Mouse (Mus musculus) embryonic facial prominence, embryonic 12.5 days (tissue): ENCODE measurements around the gene P3h2. TPM values are rescaled to one million over a fixed set of nuclear protein-coding genes. Genes with fewer than 3 reads are reported as not detected.

Source experiments
- ATAC-seq: fragments of 200-750 bp; cut with Nextera tagmentation; 2 replicates; pipeline ENCODE4 v1.8.0; 2017; ENCODE audit not compliant: insufficient number of reproducible peaks, insufficient read depth, low FRiP score, low TSS enrichment
- H3K27ac ChIP-seq: fragments of 300-500 bp; sonication (generic); 2 replicates; pipeline ENCODE4 v1.5.1; 2016; ENCODE audit warnings: mild to moderate bottlenecking
- H3K27me3 ChIP-seq: fragments of 300-500 bp; sonication (generic); 2 replicates; pipeline ENCODE4 v1.6.1; 2016; ENCODE audit warnings: mild to moderate bottlenecking, moderate library complexity
- H3K36me3 ChIP-seq: fragments of 300-500 bp; sonication (generic); 2 replicates; pipeline ENCODE4 v1.6.1; 2016; ENCODE audit warnings: mild to moderate bottlenecking
- H3K4me1 ChIP-seq: fragments of 300-500 bp; sonication (generic); 2 replicates; pipeline ENCODE4 v1.6.1; 2016
- H3K4me2 ChIP-seq: fragments of 300-500 bp; sonication (generic); replicated peaks from 2 replicates; pipeline ENCODE4 v1.6.1; 2016; ENCODE audit warnings: mild to moderate bottlenecking, moderate library complexity
- H3K4me3 ChIP-seq: fragments of 300-500 bp; sonication (generic); 2 replicates; pipeline ENCODE4 v1.5.1; 2016; ENCODE audit warnings: mild to moderate bottlenecking
- H3K9ac ChIP-seq: fragments of 300-500 bp; sonication (generic); 2 replicates; pipeline ENCODE4 v1.6.1; 2016; ENCODE audit warnings: mild to moderate bottlenecking, moderate library complexity
- H3K9me3 ChIP-seq: fragments of 300-500 bp; sonication (generic); 2 replicates; pipeline ENCODE4 v1.6.1; 2016; ENCODE audit warnings: mild to moderate bottlenecking, moderate library complexity
- WGBS: fragments of 180-500 bp; shearing (Covaris S2); methylation state at CpG from one replicate; pipeline ENCODE4 v1.1.7; 2016; 5-methylcytosine and 5-hydroxymethylcytosine counted together
- polyA plus RNA-seq: library from polyadenylated mRNA; unstranded; fragments of >200 nt; fragmentation: Nextera tagmentation; extraction: Ambion mirVana; gene quantifications from 2 replicates; pipeline ENCODE4 v1.2.1, GENCODE M21; 2016

The P3h2 gene
- polyA plus RNA-seq = 4.4 and 6.5 TPM in 2 replicates

DNA sequence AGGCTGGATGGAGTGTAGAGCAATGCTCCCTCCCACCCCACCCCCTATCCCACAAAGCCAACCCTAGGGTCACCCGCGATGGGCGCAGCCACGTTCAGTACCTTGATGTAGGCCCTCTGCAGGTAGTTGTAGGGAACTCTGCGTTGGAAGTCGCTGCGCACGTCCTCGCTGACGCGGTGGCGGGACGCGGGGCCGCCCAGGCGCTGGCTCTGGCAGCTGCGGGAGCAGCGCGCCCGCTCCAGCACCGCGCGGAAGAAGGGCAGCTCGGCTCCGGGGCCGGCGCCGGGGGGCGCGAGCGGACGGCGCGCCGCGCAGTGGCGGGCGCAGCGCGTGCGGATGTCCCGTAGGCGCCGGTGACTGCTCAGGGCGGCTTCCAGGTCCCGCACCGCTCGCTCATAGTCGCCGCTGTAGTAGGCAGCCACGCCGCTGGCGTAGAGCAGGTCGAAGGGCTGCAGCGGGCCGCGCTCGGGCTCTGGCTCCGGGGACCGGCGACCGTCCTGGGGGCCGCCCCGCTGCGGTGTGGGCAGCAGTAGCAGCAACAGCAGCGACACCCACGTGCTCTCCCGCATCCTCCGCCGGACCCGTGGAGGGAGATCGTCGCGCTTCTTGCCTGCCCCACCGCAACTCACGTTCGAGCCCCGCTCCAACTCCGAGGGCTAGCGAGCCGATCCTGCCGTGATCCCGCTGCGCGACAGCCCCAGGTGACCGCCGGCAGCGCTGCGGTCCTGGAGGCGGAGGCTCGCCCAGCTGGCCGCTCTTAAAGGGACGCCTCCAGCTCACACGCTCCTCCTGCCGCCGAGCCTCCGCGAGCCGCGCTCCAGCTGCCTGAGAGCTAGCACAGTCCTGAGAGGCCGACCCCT, at the start of gene P3h2:
Gene P3h2 (minus strand): TSS at position 670 of the 860 bp plus-strand sequence.
- H3K4me1 ChIP-seq = peaks cover 20% of the 10 kb centered on the region
- under 1% methylated on average over 88 of the region's 101 CpGs for WGBS
- no peaks in the 10 kb centered on the region for H3K36me3 ChIP-seq
- H3K9me3 ChIP-seq = peaks cover 5% of the 10 kb centered on the region; the same call in 1 of the 2 replicates
- peak within 1 kb of the TSS; percentile 82 for H3K27ac ChIP-seq
- peak within 1 kb of the TSS; percentile 75 for H3K9ac ChIP-seq
- peak within 1 kb of the TSS; percentile 69 for H3K4me3 ChIP-seq
- peak within 1 kb of the TSS; percentile 74 for H3K4me2 ChIP-seq
- peak; percentile 91 for ATAC-seq
- H3K27me3 ChIP-seq = no peaks in the 10 kb centered on the region

DNA sequence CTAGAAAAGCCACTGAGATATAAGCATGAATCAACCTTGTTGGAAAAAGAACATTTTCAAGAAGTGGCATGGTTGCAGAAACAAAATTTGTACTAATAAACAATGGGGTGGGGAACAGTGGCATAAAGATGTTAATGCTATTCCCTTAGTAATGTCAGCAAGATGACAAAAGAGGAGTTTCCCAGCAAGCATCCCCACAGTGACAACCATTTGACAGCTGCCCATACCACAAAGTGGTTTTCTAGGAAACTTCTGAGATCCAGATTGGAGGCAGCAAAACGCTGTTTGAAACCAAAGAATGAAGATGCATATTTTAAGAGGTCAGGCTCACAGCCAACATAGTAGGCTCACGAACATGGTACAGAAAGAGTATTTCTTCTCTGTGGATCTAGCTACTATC, 46.7 kb upstream of the P3h2 start:
- no peak overlapping the region for H3K27ac ChIP-seq
- H3K4me1 ChIP-seq = no peaks in the 10 kb centered on the region
- ATAC-seq = no peak
- WGBS = 91% methylated on average over 2 of the region's 2 CpGs
- no peaks in the 10 kb centered on the region for H3K27me3 ChIP-seq
- H3K9ac ChIP-seq = no peak overlapping the region
- no peaks in the 10 kb centered on the region for H3K9me3 ChIP-seq
- H3K4me2 ChIP-seq = no peak overlapping the region
- no peaks in the 10 kb centered on the region for H3K36me3 ChIP-seq
- no peak overlapping the region for H3K4me3 ChIP-seq

DNA sequence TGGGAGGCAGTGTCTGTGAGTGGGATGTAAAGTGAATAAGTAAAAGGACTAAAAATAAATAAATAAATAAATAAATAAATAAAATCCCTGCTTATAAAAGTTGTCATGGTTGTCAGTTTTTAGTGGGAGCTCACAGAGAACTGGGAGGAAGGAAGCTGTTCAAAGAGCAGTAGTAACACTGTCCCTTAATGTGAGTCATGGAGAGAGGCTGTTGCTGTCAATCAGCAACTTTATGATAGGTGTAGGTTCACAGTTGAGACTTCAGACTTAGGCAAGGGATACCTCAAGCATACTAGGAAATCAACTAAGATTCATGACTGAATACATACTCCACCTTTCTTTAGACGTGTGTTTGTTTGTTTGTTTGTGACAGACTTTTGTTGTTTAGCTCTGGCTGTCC, 45.4 kb upstream of the P3h2 start:
- no peaks in the 10 kb centered on the region for H3K9me3 ChIP-seq
- H3K4me2 ChIP-seq = no peak overlapping the region
- no peak overlapping the region for H3K27ac ChIP-seq
- WGBS = 86% methylated on average over 1 of the region's 1 CpGs
- no peak for ATAC-seq
- no peak overlapping the region for H3K4me3 ChIP-seq
- no peaks in the 10 kb centered on the region for H3K4me1 ChIP-seq
- no peaks in the 10 kb centered on the region for H3K27me3 ChIP-seq
- H3K9ac ChIP-seq = no peak overlapping the region
- no peaks in the 10 kb centered on the region for H3K36me3 ChIP-seq

DNA sequence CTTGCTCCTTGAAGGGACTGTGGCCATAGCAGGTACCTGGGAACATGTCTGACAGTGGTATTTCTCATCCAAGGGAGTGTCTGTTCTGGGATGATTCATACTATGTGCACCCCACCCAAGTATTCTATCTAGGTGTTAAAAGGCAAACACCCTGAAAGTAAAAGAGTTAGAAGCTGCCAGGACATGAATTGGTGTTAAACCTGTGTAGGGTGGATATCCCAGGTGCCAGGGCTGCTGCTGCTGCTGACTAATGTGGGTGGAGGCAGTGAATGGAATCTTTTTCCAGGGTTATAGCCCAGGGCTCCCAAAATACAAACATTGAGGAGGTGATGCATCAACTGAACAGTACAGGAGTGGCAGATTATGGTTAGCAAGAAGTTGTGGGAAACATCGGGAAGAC, 41.3 kb upstream of the P3h2 start:
- no peak overlapping the region for H3K27ac ChIP-seq
- H3K4me3 ChIP-seq = no peak overlapping the region
- no peak for ATAC-seq
- no peaks in the 10 kb centered on the region for H3K27me3 ChIP-seq
- no peaks in the 10 kb centered on the region for H3K4me1 ChIP-seq
- no peaks in the 10 kb centered on the region for H3K9me3 ChIP-seq
- H3K9ac ChIP-seq = no peak overlapping the region
- 93% methylated on average over 1 of the region's 1 CpGs for WGBS
- no peak overlapping the region for H3K4me2 ChIP-seq
- no peaks in the 10 kb centered on the region for H3K36me3 ChIP-seq

- H3K4me2 ChIP-seq = no peak overlapping the region
- ATAC-seq = no peak
- no peaks in the 10 kb centered on the region for H3K4me1 ChIP-seq
- H3K27me3 ChIP-seq = no peaks in the 10 kb centered on the region
- H3K36me3 ChIP-seq = no peaks in the 10 kb centered on the region
- H3K9me3 ChIP-seq = no peaks in the 10 kb centered on the region
- no peak overlapping the region for H3K27ac ChIP-seq
- no peak overlapping the region for H3K4me3 ChIP-seq
- H3K9ac ChIP-seq = no peak overlapping the region
- WGBS = 40% methylated on average over 1 of the region's 1 CpGs
These were observed 25.5 kb upstream of the P3h2 start for GRCm38 (mm10) chr16:26131126-26131525.

DNA sequence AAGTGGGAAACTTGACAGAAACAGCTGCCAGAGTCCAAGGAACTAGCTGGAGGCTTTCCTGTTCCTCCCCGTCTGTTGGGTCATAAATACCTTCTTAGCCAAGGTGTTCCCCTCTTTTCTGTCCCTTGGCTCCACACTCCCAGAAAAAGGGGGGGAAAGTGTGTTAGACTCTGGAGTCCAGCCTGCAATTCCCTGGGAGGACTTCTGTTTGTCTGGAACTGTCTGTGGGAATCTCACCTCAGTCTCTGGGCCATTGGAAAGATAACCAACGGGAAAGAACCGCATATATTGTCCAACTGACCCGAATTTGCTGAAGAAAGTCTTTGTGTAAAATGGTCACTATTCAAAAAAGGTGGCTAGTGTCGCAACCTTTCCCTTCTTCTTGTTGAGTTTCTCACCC, 1.0 kb upstream of the P3h2 start:
- no peak overlapping the region for H3K9ac ChIP-seq
- H3K9me3 ChIP-seq = peaks cover 5% of the 10 kb centered on the region; the same call in 1 of the 2 replicates
- H3K36me3 ChIP-seq = no peaks in the 10 kb centered on the region
- H3K27me3 ChIP-seq = no peaks in the 10 kb centered on the region
- H3K4me3 ChIP-seq = no peak overlapping the region
- H3K4me1 ChIP-seq = peaks cover 20% of the 10 kb centered on the region
- no peak overlapping the region for H3K4me2 ChIP-seq
- peak overlapping the region; percentile 82; the same call in 1 of the 2 replicates for H3K27ac ChIP-seq
- no peak for ATAC-seq
- WGBS = 72% methylated on average over 5 of the region's 5 CpGs

- Histone ChIP-seq H3K36me3 (no peaks in the 10 kb centered on the region), H3K9ac (peak overlapping the region; percentile 75; the same call in 1 of the 2 replicates), H3K9me3 (peaks cover 5% of the 10 kb centered on the region; the same call in 1 of the 2 replicates), H3K4me2 (peak overlapping the region; percentile 74), H3K27ac (peak overlapping the region; percentile 82), H3K4me1 (peaks cover 20% of the 10 kb centered on the region), H3K4me3 (peak overlapping the region; percentile 69), H3K27me3 (no peaks in the 10 kb centered on the region)
- WGBS = 4% methylated on average over 5 of the region's 5 CpGs
- ATAC-seq = peak; percentile 66
These were observed 545 bp upstream of the P3h2 start for GRCm38 (mm10) chr16:26106041-26106617.

GRCm38 (mm10) chr16:26104274-26104673, 1.3 kb downstream of the P3h2 start:
- Histone ChIP-seq H3K4me2 (peak overlapping the region; percentile 74), H3K9me3 (peaks cover 5% of the 10 kb centered on the region; the same call in 1 of the 2 replicates), H3K9ac (peak overlapping the region; percentile 75), H3K27ac (peak overlapping the region; percentile 82; the same call in 1 of the 2 replicates), H3K36me3 (no peaks in the 10 kb centered on the region), H3K4me3 (peak overlapping the region; percentile 69), H3K27me3 (no peaks in the 10 kb centered on the region), H3K4me1 (peaks cover 25% of the 10 kb centered on the region)
- 34% methylated on average over 4 of the region's 4 CpGs for WGBS
- no peak for ATAC-seq

DNA sequence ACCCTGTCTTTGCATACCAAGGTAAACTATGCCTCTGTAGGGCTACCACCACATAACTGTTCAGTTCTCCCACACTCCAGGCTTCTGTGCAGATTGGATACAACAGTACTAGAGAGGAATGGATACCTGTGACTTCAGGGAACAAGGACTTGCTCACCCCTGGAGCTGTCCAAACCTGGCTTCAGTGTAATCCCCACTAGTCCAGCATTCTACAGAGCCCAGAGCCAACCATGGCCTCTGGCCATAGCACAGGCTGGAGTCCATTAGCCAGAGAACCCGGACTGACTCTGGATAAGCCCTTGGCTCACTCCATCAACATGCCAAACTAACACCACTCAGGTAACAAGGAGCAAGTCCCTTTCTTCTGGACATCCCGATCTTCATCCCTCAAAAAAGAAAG, 2.7 kb downstream of the P3h2 start:
- H3K9ac ChIP-seq = no peak overlapping the region
- no peaks in the 10 kb centered on the region for H3K9me3 ChIP-seq
- no peaks in the 10 kb centered on the region for H3K27me3 ChIP-seq
- H3K4me1 ChIP-seq = peaks cover 25% of the 10 kb centered on the region
- H3K36me3 ChIP-seq = no peaks in the 10 kb centered on the region
- peak overlapping the region; percentile 74; the same call in 1 of the 2 replicates for H3K4me2 ChIP-seq
- H3K4me3 ChIP-seq = no peak overlapping the region
- WGBS = 65% methylated on average over 2 of the region's 2 CpGs
- no peak for ATAC-seq
- H3K27ac ChIP-seq = no peak overlapping the region

DNA sequence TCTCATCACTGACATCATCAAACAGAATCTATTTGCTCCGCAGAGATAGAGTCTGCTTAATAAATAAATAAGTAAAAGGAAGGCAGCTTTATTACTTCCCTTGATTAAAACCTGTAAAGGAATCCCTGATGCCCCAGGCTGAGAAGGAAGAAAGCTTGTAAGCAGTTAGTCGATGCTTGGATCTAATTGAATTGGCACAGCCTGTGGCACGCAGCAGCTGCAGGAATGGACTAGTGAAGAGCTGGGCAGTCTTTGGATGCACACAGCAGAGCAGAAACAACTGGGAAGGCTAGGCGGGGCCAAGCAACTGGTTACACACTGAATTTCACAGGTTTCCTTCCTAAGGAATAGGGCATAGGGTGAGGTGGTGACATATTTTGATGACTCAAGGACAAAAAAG, 5.4 kb downstream of the P3h2 start:
- no peak for ATAC-seq
- no peak overlapping the region for H3K4me3 ChIP-seq
- WGBS = 37% methylated on average over 4 of the region's 4 CpGs
- H3K27ac ChIP-seq = no peak overlapping the region
- H3K9ac ChIP-seq = no peak overlapping the region
- H3K36me3 ChIP-seq = no peaks in the 10 kb centered on the region
- no peak overlapping the region for H3K4me2 ChIP-seq
- H3K4me1 ChIP-seq = peaks cover 14% of the 10 kb centered on the region; the same call in 1 of the 2 replicates
- no peaks in the 10 kb centered on the region for H3K9me3 ChIP-seq
- no peaks in the 10 kb centered on the region for H3K27me3 ChIP-seq

GRCm38 (mm10) chr16:26095696-26096284, 9.8 kb downstream of the P3h2 start:
- H3K4me1 ChIP-seq = peaks cover 5% of the 10 kb centered on the region; the same call in 1 of the 2 replicates
- no peaks in the 10 kb centered on the region for H3K9me3 ChIP-seq
- 79% methylated on average over 7 of the region's 7 CpGs for WGBS
- H3K27me3 ChIP-seq = no peaks in the 10 kb centered on the region
- H3K4me2 ChIP-seq = no peak overlapping the region
- no peak overlapping the region for H3K4me3 ChIP-seq
- no peaks in the 10 kb centered on the region for H3K36me3 ChIP-seq
- no peak overlapping the region for H3K27ac ChIP-seq
- ATAC-seq = no peak
- no peak overlapping the region for H3K9ac ChIP-seq
